Mouse (Mus musculus) embryonic facial prominence, embryonic 11.5 days (tissue): Measurements from ENCODE around the gene Them7. TPM values are rescaled to one million over a fixed set of nuclear protein-coding genes. Genes with fewer than 3 reads are reported as not detected.

ENCODE experiments used
- ATAC-seq: fragments of 200-750 bp; cut with Nextera tagmentation; replicated peaks from 2 replicates; pipeline ENCODE4 v1.8.0; 2017; ENCODE audit warnings: low read depth; ENCODE audit not compliant: insufficient number of reproducible peaks, low FRiP score, low TSS enrichment
- DNase-seq: peaks from one replicate; pipeline ENCODE4 v3.0.0-alpha.2; 2015; ENCODE audit warnings: low spot score
- H3K27ac ChIP-seq: fragments of 300-500 bp; sonication (generic); replicated peaks from 2 replicates; pipeline ENCODE4 v1.5.1; 2014; ENCODE audit warnings: mild to moderate bottlenecking, low read depth, low read length, control low read depth
- H3K27me3 ChIP-seq: fragments of 300-500 bp; sonication (generic); 2 replicates; pipeline ENCODE4 v1.6.1; 2014; ENCODE audit warnings: mild to moderate bottlenecking, low read length, moderate library complexity, mixed read lengths; ENCODE audit not compliant: control insufficient read depth, insufficient read depth
- H3K36me3 ChIP-seq: fragments of 300-500 bp; sonication (generic); replicated peaks from 2 replicates; pipeline ENCODE4 v1.6.1; 2014; ENCODE audit warnings: low read depth, mild to moderate bottlenecking, low read length, moderate library complexity, mixed read lengths; ENCODE audit not compliant: control insufficient read depth, insufficient read depth
- H3K4me1 ChIP-seq: fragments of 300-500 bp; sonication (generic); 2 replicates; pipeline ENCODE4 v1.6.1; 2014; ENCODE audit warnings: low read length, mixed read lengths; ENCODE audit not compliant: control insufficient read depth, insufficient read depth
- H3K4me2 ChIP-seq: fragments of 300-500 bp; sonication (generic); 2 replicates; pipeline ENCODE4 v1.6.1; 2014; ENCODE audit warnings: low read depth, mild to moderate bottlenecking, control low read depth, low read length, moderate library complexity
- H3K4me3 ChIP-seq: fragments of 300-500 bp; sonication (generic); 2 replicates; pipeline ENCODE4 v1.5.1; 2014; ENCODE audit warnings: low read depth, low read length, control low read depth
- H3K9ac ChIP-seq: fragments of 300-500 bp; sonication (generic); replicated peaks from 2 replicates; pipeline ENCODE4 v1.6.1; 2014; ENCODE audit warnings: mild to moderate bottlenecking, control low read depth, low read length
- H3K9me3 ChIP-seq: fragments of 300-500 bp; sonication (generic); replicated peaks from 2 replicates; pipeline ENCODE4 v1.6.1; 2016; ENCODE audit warnings: mild to moderate bottlenecking, low read length, inconsistent platforms, mixed read lengths; ENCODE audit not compliant: control insufficient read depth
- WGBS: fragments of 180-500 bp; shearing (Covaris S2); extraction: QIAGEN DNeasy Blood & Tissue Kit; methylation state at CpG from one replicate; pipeline ENCODE4 v1.1.7; 2014; 5-methylcytosine and 5-hydroxymethylcytosine counted together
- polyA plus RNA-seq: library from polyadenylated mRNA; unstranded; fragments of >200 nt; fragmentation: Nextera tagmentation; extraction: Ambion mirVana; gene quantifications from 2 replicates; pipeline ENCODE4 v1.2.1, GENCODE M21; 2014

The Them7 gene
- polyA plus RNA-seq, 1 experiment from 2014 or later, result 0.49 TPM

DNA sequence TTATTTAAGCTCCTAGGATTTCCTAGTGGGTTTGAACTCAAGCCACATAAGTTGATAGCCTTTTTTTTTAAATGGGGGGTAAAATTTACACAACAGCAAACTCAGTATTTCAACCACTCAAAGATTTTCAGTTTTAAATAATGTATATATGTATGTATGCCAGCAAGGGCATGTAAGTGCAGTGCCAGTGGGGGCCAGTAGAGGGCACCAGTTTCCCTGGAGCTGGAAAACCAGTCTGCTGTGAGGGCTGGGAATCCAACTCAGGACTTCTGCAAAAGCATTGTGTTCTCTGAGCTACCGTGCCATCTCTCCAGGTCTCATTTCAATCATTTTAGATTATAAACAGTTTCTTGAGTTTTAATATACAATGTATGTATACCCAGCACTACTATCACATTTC lies 74.8 kb downstream of the Them7 start:
- no peak overlapping the region for H3K9ac ChIP-seq
- no peaks in the 10 kb centered on the region for H3K27me3 ChIP-seq
- H3K4me2 ChIP-seq, result no peak overlapping the region
- 96% methylated on average over 1 of the region's 1 CpGs for WGBS
- H3K36me3 ChIP-seq, result no peaks in the 10 kb centered on the region
- ATAC-seq, result no peak
- H3K4me1 ChIP-seq, result no peaks in the 10 kb centered on the region
- H3K9me3 ChIP-seq, result no peaks in the 10 kb centered on the region
- DNase-seq, result no peak
- no peak overlapping the region for H3K4me3 ChIP-seq
- no peak overlapping the region for H3K27ac ChIP-seq

DNA sequence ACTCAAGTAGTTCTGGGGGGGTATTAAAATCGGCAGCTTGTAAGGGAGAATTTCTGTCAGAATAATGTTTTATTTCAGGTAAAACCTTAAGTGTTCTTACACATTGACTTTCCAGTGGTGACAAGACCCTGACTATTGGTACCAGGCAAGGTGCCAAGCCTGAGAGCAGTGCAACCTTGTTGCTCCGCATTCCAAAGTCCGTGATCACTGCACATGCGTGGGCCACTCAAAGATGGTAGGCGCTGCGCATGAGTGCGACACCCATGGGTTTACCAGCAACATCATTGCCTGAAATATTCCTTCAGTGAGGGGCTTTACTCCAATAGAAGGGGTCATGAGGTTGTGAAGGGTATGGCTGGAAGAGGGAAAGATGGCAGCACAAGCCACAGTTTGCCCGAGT lies 77.0 kb downstream of the Them7 start:
- no peaks in the 10 kb centered on the region for H3K4me1 ChIP-seq
- no peaks in the 10 kb centered on the region for H3K36me3 ChIP-seq
- H3K27ac ChIP-seq, result no peak overlapping the region
- ATAC-seq (no peak), DNase-seq (no peak)
- no peaks in the 10 kb centered on the region for H3K27me3 ChIP-seq
- no peak overlapping the region for H3K4me2 ChIP-seq
- no peak overlapping the region for H3K9ac ChIP-seq
- no peak overlapping the region for H3K4me3 ChIP-seq
- no peaks in the 10 kb centered on the region for H3K9me3 ChIP-seq
- WGBS, result 90% methylated on average over 8 of the region's 8 CpGs

DNA sequence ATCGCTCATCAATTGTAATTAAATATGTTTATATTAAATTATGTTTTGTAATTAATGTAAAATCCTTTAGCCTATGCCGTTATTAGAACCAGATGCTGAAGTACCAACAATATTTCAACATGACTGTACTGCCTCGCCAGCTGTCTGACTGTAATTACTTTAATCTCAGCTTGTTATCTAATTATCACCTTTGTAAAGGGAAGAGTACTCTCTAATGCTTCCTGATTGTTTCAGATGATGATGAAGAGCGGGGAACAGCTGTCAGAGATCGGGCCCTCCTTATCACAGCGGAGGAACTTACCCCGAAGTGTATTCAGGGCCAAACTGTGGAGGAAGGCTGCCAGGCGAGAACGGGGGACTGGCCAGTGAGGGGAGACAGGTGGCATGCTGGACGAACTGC lies 77.4 kb downstream of the Them7 start:
- H3K27me3 ChIP-seq, result no peaks in the 10 kb centered on the region
- no peaks in the 10 kb centered on the region for H3K36me3 ChIP-seq
- H3K9me3 ChIP-seq, result no peaks in the 10 kb centered on the region
- H3K27ac ChIP-seq, result no peak overlapping the region
- WGBS, result 41% methylated on average over 10 of the region's 10 CpGs
- DNase-seq, result peak; percentile 33
- H3K4me2 ChIP-seq, result no peak overlapping the region
- no peak overlapping the region for H3K9ac ChIP-seq
- ATAC-seq, result no peak
- no peaks in the 10 kb centered on the region for H3K4me1 ChIP-seq
- H3K4me3 ChIP-seq, result no peak overlapping the region

- Histone ChIP-seq H3K9me3 (no peaks in the 10 kb centered on the region), H3K36me3 (no peaks in the 10 kb centered on the region), H3K9ac (no peak overlapping the region), H3K4me2 (no peak overlapping the region), H3K27me3 (no peaks in the 10 kb centered on the region), H3K4me1 (no peaks in the 10 kb centered on the region), H3K4me3 (no peak overlapping the region), H3K27ac (no peak overlapping the region)
- DNase-seq (no peak), ATAC-seq (no peak)
- WGBS, result 56% methylated on average over 6 of the region's 6 CpGs
These were observed 79.9 kb downstream of the Them7 start for GRCm38 (mm10) chr2:105303962-105304514.

DNA sequence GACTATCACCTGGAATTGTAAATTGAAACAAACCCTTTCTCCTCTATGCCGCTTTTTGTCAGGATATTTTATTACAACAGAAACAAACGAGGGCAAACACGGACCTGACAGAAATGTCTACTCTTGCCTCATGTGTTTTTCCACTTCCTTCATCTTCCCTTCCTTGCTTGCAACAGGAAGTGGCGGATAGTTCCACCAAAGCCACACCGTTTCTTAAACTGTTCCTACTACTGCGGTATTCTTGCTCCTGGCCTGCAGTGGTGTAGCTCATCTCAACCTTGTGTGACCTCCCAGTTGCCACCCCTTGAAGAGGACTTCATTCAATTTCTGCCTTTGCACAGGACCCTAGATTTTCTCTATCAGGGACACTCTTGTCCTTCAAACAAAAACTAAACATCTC lies 81.8 kb downstream of the Them7 start:
- H3K36me3 ChIP-seq, result no peaks in the 10 kb centered on the region
- H3K9ac ChIP-seq, result no peak overlapping the region
- no peak overlapping the region for H3K27ac ChIP-seq
- H3K4me1 ChIP-seq, result no peaks in the 10 kb centered on the region
- no peak overlapping the region for H3K4me2 ChIP-seq
- no peak overlapping the region for H3K4me3 ChIP-seq
- 85% methylated on average over 6 of the region's 6 CpGs for WGBS
- no peaks in the 10 kb centered on the region for H3K9me3 ChIP-seq
- ATAC-seq (no peak), DNase-seq (no peak)
- H3K27me3 ChIP-seq, result no peaks in the 10 kb centered on the region

DNA sequence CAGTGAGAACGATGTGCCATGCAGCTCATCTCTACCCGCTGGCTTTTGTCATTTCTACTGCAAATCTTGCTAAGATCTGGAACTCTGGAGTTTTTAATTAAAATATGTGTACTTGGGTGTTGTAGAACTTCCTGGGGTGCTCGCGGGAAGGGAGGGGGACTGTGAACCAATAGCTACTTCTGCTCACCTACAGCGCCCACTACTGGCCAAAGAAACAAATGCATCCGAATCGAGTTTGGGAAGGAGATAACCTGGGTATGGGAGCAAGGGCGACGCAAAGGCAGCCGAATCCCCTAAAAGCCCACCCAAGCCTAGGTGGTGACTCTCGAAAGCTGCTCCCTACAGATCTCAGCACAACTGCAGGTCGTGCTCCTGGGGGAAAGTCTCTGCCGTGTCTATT lies 87.3 kb downstream of the Them7 start:
- Histone ChIP-seq H3K36me3 (no peaks in the 10 kb centered on the region), H3K27me3 (no peaks in the 10 kb centered on the region; the same call in 1 of the 2 replicates), H3K4me1 (no peaks in the 10 kb centered on the region), H3K9ac (no peak overlapping the region), H3K4me2 (no peak overlapping the region), H3K4me3 (no peak overlapping the region), H3K27ac (no peak overlapping the region), H3K9me3 (no peaks in the 10 kb centered on the region)
- no peak for ATAC-seq
- WGBS, result 38% methylated on average over 13 of the region's 13 CpGs
- DNase-seq, result peak; percentile 42

GRCm38 (mm10) chr2:105311991-105312390 lies 87.9 kb downstream of the Them7 start:
- Histone ChIP-seq H3K4me1 (no peaks in the 10 kb centered on the region), H3K27ac (no peak overlapping the region), H3K9me3 (no peaks in the 10 kb centered on the region), H3K9ac (no peak overlapping the region), H3K4me3 (no peak overlapping the region), H3K4me2 (no peak overlapping the region), H3K36me3 (no peaks in the 10 kb centered on the region), H3K27me3 (no peaks in the 10 kb centered on the region; the same call in 1 of the 2 replicates)
- DNase-seq (peak; percentile 49), ATAC-seq (no peak)
- WGBS, result 7% methylated on average over 7 of the region's 7 CpGs

DNA sequence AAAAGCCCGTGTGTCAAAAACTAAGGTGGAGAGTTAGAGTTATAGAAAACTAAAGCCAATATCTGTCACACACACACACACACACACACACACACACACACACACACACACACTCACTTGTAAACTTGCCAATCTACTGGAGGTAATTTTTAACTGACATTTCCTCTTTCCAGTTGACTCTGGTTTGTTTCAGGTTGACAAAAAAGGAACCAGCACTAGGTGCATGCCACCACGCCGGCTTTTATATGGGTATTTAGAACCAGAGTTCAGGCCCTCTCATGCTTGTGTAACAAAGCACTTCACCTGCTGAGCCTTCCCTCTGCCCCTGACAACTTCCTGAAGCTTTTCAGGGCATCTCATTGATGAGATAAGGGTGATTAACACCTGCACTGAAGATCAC lies 89.0 kb downstream of the Them7 start:
- no peaks in the 10 kb centered on the region for H3K36me3 ChIP-seq
- ATAC-seq (no peak), DNase-seq (no peak)
- no peak overlapping the region for H3K27ac ChIP-seq
- H3K9ac ChIP-seq, result no peak overlapping the region
- H3K4me2 ChIP-seq, result no peak overlapping the region
- H3K9me3 ChIP-seq, result no peaks in the 10 kb centered on the region
- no peaks in the 10 kb centered on the region for H3K4me1 ChIP-seq
- no peaks in the 10 kb centered on the region; the same call in 1 of the 2 replicates for H3K27me3 ChIP-seq
- no peak overlapping the region for H3K4me3 ChIP-seq
- 65% methylated on average over 3 of the region's 3 CpGs for WGBS
